Mouse (Mus musculus): ENCODE measurements around the gene Heatr5a. TPM values are rescaled to one million over a fixed set of nuclear protein-coding genes. Genes with fewer than 3 reads are reported as not detected.

Gene Heatr5a
- polyA plus RNA-seq, 1 experiment from 2014 or later, result 7.1 TPM

DNA sequence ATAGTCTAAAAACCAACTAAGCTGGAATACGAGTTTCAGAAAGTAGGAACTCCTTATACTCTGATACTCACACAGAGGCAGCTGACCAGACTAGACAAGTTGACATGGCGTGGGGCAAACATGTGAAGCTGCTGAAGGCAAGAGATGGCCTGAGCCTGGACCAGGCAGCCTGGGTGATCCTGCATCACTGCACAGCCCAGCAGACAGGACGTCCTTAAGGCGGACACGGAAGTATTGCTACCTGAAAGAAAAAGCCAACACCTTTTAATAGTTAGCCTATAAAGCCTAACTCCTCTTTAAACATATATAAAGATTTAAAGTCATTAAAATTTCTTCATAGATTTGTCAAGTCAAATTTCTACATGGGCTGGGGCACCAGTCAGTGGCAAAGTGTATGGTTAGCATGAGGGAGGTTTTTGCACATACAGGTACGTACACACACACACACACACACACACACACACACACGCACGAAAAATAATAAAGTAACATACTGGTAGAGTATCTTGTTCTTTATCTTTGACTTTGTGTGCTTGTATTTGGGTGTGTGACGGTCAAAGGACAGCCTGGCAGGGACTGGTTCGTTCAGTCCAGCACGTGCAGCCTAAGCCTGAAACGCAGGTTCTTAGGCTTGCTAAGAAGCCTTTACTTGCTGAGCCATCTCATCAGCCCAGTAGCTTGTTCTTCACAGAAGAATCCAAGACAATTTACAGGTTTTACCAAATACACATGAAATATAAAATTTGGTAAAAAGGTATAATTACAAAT, 56.0 kb downstream of the Heatr5a start:
- no peaks in the 10 kb centered on the region for H3K9me3 ChIP-seq (replicated peaks; ENCODE audit: control insufficient read depth, low read length, poor library complexity, severe bottlenecking)
- no peak overlapping the region for H3K27ac ChIP-seq (ENCODE audit: low read length)
- no peaks in the 10 kb centered on the region for H3K27me3 ChIP-seq (ENCODE audit: control insufficient read depth, insufficient read depth, low read depth, low read length)
- H3K4me2 ChIP-seq (ENCODE audit: low read length), result no peak overlapping the region
- no peak for ATAC-seq
- no peak overlapping the region for H3K9ac ChIP-seq (ENCODE audit: low read depth, low read length)
- H3K4me3 ChIP-seq (ENCODE audit: low read depth, low read length), result no peak overlapping the region
- 94% methylated on average over 12 of the region's 12 CpGs for WGBS
- H3K4me1 ChIP-seq (ENCODE audit: control insufficient read depth, insufficient read depth, low read length), result no peaks in the 10 kb centered on the region
- peaks cover 11% of the 10 kb centered on the region for H3K36me3 ChIP-seq (ENCODE audit: control insufficient read depth, insufficient read depth, low read length)

DNA sequence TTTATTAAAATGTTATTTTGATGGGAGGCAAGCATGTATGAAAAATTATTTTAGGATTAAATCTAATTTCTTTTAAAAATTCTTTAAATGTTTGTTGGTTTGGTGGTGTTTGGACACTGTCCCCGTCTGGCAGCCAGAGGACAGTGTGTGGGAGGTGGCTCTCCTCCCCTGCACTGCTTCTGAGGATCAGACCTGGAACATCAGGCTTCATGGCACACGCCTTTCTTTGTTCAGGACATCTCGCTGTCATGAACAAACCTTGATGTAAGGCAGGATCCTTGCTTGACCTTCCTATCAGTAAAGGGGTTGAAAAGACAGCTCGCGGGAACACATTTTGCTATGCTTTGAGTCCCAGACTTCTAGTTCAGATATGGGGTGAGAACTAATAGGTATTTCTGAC, 61.9 kb downstream of the Heatr5a start:
- Histone ChIP-seq H3K9ac (ENCODE audit: low read depth, low read length) (no peak overlapping the region), H3K4me3 (ENCODE audit: low read depth, low read length) (no peak overlapping the region), H3K4me1 (ENCODE audit: control insufficient read depth, insufficient read depth, low read length) (no peaks in the 10 kb centered on the region), H3K36me3 (ENCODE audit: control insufficient read depth, insufficient read depth, low read length) (peaks cover 5% of the 10 kb centered on the region; the same call in 1 of the 2 replicates), H3K4me2 (ENCODE audit: low read length) (no peak overlapping the region), H3K27me3 (ENCODE audit: control insufficient read depth, insufficient read depth, low read depth, low read length) (no peaks in the 10 kb centered on the region), H3K27ac (ENCODE audit: low read length) (no peak overlapping the region), H3K9me3 (replicated peaks; ENCODE audit: control insufficient read depth, low read length, poor library complexity, severe bottlenecking) (no peaks in the 10 kb centered on the region)
- WGBS, result 95% methylated on average over 5 of the region's 5 CpGs
- ATAC-seq, result no peak

DNA sequence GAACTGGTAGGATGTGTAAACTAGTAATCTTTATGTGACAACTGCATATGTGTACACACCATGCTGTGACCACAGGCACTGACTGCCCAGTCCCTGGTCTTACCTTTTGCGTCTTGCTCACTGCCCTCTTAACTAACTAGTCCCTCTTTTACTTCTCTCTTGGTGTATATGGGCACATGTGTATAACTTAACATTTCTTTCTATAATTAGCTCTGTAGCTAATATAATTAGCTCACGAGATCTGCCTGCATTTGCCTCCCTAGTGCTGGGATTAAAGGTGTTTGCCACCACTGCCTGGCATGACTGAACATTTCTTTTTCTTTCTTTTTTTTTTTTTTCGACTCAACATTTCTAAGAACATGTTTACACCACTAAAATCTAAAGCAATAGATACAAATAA, 63.6 kb downstream of the Heatr5a start:
- H3K27ac ChIP-seq (ENCODE audit: low read length), result no peak overlapping the region
- no peaks in the 10 kb centered on the region for H3K4me1 ChIP-seq (ENCODE audit: control insufficient read depth, insufficient read depth, low read length)
- no peak overlapping the region for H3K4me2 ChIP-seq (ENCODE audit: low read length)
- no peak overlapping the region for H3K9ac ChIP-seq (ENCODE audit: low read depth, low read length)
- no peaks in the 10 kb centered on the region for H3K9me3 ChIP-seq (replicated peaks; ENCODE audit: control insufficient read depth, low read length, poor library complexity, severe bottlenecking)
- 85% methylated on average over 3 of the region's 3 CpGs for WGBS
- ATAC-seq, result no peak
- no peaks in the 10 kb centered on the region for H3K27me3 ChIP-seq (ENCODE audit: control insufficient read depth, insufficient read depth, low read depth, low read length)
- no peak overlapping the region for H3K4me3 ChIP-seq (ENCODE audit: low read depth, low read length)
- 0 out of 2 replicates have a peak, but pooled peaks cover 3% of the 10 kb centered on the region for H3K36me3 ChIP-seq (ENCODE audit: control insufficient read depth, insufficient read depth, low read length)

DNA sequence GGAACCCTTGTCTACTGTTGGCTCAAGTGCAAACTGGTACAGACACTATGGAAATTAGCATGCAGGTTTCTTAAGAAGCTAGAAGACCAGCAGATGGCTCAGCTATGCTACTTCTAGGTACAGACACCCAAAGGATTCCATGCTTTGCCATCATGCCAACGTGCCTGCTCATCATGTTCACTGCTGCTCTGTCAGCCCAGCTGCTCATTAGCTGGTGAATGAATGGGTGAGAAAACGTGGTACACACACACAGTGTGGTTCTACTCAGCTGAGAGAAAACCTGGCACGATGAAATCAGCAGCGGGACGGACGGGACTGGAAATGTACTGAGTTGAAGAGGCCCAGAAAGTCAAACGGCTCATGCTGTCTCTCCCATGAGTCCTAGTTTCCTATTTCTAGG, 70.6 kb downstream of the Heatr5a start:
- H3K27me3 ChIP-seq (ENCODE audit: control insufficient read depth, insufficient read depth, low read depth, low read length), result no peaks in the 10 kb centered on the region
- 85% methylated on average over 7 of the region's 7 CpGs for WGBS
- H3K36me3 ChIP-seq (ENCODE audit: control insufficient read depth, insufficient read depth, low read length), result peaks cover 21% of the 10 kb centered on the region
- no peak for ATAC-seq
- no peak overlapping the region for H3K27ac ChIP-seq (ENCODE audit: low read length)
- no peak overlapping the region for H3K4me2 ChIP-seq (ENCODE audit: low read length)
- no peak overlapping the region for H3K9ac ChIP-seq (ENCODE audit: low read depth, low read length)
- H3K4me1 ChIP-seq (ENCODE audit: control insufficient read depth, insufficient read depth, low read length), result no peaks in the 10 kb centered on the region
- H3K4me3 ChIP-seq (ENCODE audit: low read depth, low read length), result no peak overlapping the region
- H3K9me3 ChIP-seq (replicated peaks; ENCODE audit: control insufficient read depth, low read length, poor library complexity, severe bottlenecking), result no peaks in the 10 kb centered on the region

DNA sequence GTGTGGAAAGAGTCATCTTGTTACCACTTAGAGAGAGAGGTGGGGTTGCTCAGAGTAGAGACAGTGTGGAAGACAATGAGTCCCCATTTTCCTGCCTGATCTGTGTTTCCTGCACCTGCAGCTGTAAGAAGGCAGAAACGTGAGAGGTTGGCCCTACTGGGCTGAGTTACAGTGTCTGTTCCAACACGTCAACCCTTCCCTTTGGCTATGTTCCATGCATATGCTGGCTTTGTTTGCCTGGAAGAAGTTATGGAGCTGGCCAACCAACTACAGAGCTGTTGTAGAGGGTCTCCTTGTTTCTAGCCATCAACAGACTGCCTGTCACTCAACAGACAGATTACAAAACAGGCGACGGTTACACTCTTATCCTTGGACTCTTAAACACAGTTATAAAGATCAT, 74.2 kb downstream of the Heatr5a start:
- WGBS, result 87% methylated on average over 4 of the region's 4 CpGs
- no peak for ATAC-seq
- no peak overlapping the region for H3K4me3 ChIP-seq (ENCODE audit: low read depth, low read length)
- H3K4me2 ChIP-seq (ENCODE audit: low read length), result no peak overlapping the region
- peaks cover 18% of the 10 kb centered on the region for H3K36me3 ChIP-seq (ENCODE audit: control insufficient read depth, insufficient read depth, low read length)
- no peaks in the 10 kb centered on the region for H3K4me1 ChIP-seq (ENCODE audit: control insufficient read depth, insufficient read depth, low read length)
- H3K27ac ChIP-seq (ENCODE audit: low read length), result no peak overlapping the region
- H3K9me3 ChIP-seq (replicated peaks; ENCODE audit: control insufficient read depth, low read length, poor library complexity, severe bottlenecking), result no peaks in the 10 kb centered on the region
- H3K9ac ChIP-seq (ENCODE audit: low read depth, low read length), result no peak overlapping the region
- H3K27me3 ChIP-seq (ENCODE audit: control insufficient read depth, insufficient read depth, low read depth, low read length), result no peaks in the 10 kb centered on the region

DNA sequence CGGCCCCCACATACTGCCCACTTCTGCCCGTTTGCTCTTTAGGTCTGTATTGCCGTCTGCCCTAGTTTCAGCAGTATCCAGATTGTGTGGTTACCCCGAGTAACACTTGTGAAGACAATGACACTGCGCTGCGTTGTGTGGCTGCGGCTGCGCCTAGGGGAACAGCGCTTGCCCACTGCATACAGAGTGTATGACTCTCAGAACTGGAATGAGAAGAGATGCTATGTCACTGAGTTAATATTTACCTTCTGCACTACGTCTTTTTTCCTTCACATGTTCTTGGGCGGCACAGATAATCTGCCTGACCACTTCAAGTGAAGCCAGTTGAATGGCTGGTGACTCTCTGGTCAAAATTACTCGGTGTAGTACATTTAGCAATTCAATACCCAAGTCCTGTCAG, 82.5 kb downstream of the Heatr5a start:
- peaks cover 11% of the 10 kb centered on the region; the same call in 1 of the 2 replicates for H3K36me3 ChIP-seq (ENCODE audit: control insufficient read depth, insufficient read depth, low read length)
- H3K9me3 ChIP-seq (replicated peaks; ENCODE audit: control insufficient read depth, low read length, poor library complexity, severe bottlenecking), result no peaks in the 10 kb centered on the region
- ATAC-seq, result no peak
- H3K4me3 ChIP-seq (ENCODE audit: low read depth, low read length), result no peak overlapping the region
- no peak overlapping the region for H3K9ac ChIP-seq (ENCODE audit: low read depth, low read length)
- WGBS, result 90% methylated on average over 12 of the region's 12 CpGs
- no peaks in the 10 kb centered on the region for H3K27me3 ChIP-seq (ENCODE audit: control insufficient read depth, insufficient read depth, low read depth, low read length)
- H3K27ac ChIP-seq (ENCODE audit: low read length), result no peak overlapping the region
- H3K4me1 ChIP-seq (ENCODE audit: control insufficient read depth, insufficient read depth, low read length), result no peaks in the 10 kb centered on the region
- no peak overlapping the region for H3K4me2 ChIP-seq (ENCODE audit: low read length)

DNA sequence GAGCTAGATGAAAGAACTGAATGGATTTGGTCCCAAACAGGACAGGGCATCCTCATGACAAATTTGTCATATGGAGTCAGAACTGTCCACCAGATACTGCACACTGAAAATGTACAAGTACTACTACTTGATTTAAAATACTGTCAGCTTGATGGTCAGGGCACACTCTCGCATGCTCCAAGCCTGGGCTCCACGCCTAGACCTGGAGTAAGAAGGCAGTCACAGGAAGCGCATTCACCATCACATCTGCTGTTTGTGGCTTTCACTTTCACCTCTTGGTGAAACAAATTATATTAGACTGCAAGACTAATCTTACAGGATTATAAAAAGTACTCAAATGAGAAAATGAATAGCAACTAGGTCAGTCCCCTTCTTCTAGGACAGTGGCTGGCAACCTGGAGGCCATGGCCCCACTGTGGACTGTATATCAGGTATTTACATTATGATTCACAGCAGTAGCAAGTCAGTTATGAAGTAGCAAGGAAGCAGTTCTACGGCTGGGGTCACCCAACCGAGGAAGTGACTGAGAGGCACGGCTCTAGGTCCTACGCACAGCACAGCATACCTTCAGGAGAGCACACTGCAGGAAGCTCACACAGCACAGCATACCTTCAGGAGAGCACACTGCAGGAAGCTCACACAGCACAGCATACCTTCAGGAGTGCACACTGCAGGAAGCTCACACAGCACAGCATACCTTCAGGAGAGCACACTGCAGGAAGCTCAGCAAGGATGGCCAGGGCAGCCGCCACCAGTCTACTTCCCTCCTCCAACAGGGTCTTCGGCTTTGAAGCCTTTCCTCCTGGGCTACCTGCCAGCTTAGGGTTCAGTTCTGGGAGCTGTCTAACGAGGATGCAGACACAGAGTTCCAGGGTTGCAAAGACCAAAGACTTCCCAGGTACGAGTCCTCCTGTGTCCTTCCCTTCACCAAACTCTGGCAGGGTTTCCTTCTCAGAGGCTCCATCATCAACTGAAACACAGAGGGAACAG, 83.5 kb downstream of the Heatr5a start:
- H3K27me3 ChIP-seq (ENCODE audit: control insufficient read depth, insufficient read depth, low read depth, low read length), result no peaks in the 10 kb centered on the region
- no peak for ATAC-seq
- 86% methylated on average over 11 of the region's 11 CpGs for whole genome bisulfite sequencing

DNA sequence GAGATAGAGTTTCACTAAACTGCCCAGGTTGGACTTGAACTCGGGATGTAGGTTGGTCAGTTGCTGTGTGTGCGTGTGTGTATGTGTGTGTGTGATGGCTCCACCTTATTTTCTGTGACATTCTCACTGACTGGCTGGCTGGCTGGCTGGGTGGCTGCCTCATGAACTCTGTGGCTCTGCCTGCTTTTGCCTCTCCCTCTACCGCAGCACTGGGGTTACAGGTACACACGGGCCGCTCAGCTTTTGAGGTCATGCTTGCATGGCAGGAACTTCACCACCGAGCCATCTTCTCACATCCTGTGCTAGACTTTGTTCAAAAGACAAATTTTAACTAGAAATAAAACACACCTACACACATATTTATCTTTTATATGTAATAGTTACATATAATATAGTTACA, 84.8 kb downstream of the Heatr5a start:
- 95% methylated on average over 6 of the region's 6 CpGs for WGBS
- H3K27ac ChIP-seq (ENCODE audit: low read length), result no peak overlapping the region

More for the DNA sequence above, 83.5 kb downstream of the Heatr5a start:
- Histone ChIP-seq H3K4me1 (ENCODE audit: control insufficient read depth, insufficient read depth, low read length) (no peaks in the 10 kb centered on the region), H3K9ac (ENCODE audit: low read depth, low read length) (no peak overlapping the region), H3K4me3 (ENCODE audit: low read depth, low read length) (no peak overlapping the region), H3K36me3 (ENCODE audit: control insufficient read depth, insufficient read depth, low read length) (peaks cover 11% of the 10 kb centered on the region; the same call in 1 of the 2 replicates), H3K27ac (ENCODE audit: low read length) (no peak overlapping the region), H3K9me3 (replicated peaks; ENCODE audit: control insufficient read depth, low read length, poor library complexity, severe bottlenecking) (no peaks in the 10 kb centered on the region), H3K4me2 (ENCODE audit: low read length) (no peak overlapping the region)

DNA sequence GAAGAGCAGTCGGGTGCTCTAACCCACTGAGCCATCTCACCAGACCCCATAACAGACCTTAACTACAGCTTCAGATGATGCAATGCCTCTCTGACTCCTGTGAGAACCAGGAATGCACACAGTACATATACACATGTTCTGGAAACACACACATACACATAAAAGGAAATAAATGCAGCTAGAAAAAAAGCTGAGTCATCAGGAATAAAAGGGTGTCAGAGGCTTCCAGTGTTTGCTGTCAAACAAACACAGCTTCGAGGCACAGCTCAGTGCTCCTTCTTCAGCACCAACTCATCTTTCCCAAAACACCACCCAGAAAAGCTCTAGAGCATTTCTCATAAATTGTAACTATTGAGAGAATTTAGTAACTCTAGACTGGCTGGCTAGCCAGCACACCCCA, 86.3 kb downstream of the Heatr5a start:
- no peak for ATAC-seq
- H3K4me3 ChIP-seq (ENCODE audit: low read depth, low read length), result no peak overlapping the region
- H3K27ac ChIP-seq (ENCODE audit: low read length), result no peak overlapping the region
- no peaks in the 10 kb centered on the region for H3K27me3 ChIP-seq (ENCODE audit: control insufficient read depth, insufficient read depth, low read depth, low read length)
- 84% methylated on average over 2 of the region's 2 CpGs for WGBS
- no peaks in the 10 kb centered on the region for H3K9me3 ChIP-seq (replicated peaks; ENCODE audit: control insufficient read depth, low read length, poor library complexity, severe bottlenecking)
- no peaks in the 10 kb centered on the region for H3K4me1 ChIP-seq (ENCODE audit: control insufficient read depth, insufficient read depth, low read length)
- peaks cover 16% of the 10 kb centered on the region for H3K36me3 ChIP-seq (ENCODE audit: control insufficient read depth, insufficient read depth, low read length)
- H3K9ac ChIP-seq (ENCODE audit: low read depth, low read length), result no peak overlapping the region
- H3K4me2 ChIP-seq (ENCODE audit: low read length), result no peak overlapping the region

More for the DNA sequence above, 84.8 kb downstream of the Heatr5a start:
- Histone ChIP-seq H3K9me3 (replicated peaks; ENCODE audit: control insufficient read depth, low read length, poor library complexity, severe bottlenecking) (no peaks in the 10 kb centered on the region), H3K27me3 (ENCODE audit: control insufficient read depth, insufficient read depth, low read depth, low read length) (no peaks in the 10 kb centered on the region), H3K4me3 (ENCODE audit: low read depth, low read length) (no peak overlapping the region), H3K4me2 (ENCODE audit: low read length) (no peak overlapping the region), H3K4me1 (ENCODE audit: control insufficient read depth, insufficient read depth, low read length) (no peaks in the 10 kb centered on the region), H3K9ac (ENCODE audit: low read depth, low read length) (no peak overlapping the region), H3K36me3 (ENCODE audit: control insufficient read depth, insufficient read depth, low read length) (peaks cover 11% of the 10 kb centered on the region; the same call in 1 of the 2 replicates)
- ATAC-seq, result no peak

Measured in midbrain, embryonic 16.5 days (tissue).